Mouse (Mus musculus): ENCODE measurements around the gene Wwc2.

The Wwc2 gene

GRCm38 (mm10) chr8:47781881-47782280, 208.8 kb downstream of the Wwc2 start:
- no peak for DNase-seq

GRCm38 (mm10) chr8:47779589-47779988, 211.1 kb downstream of the Wwc2 start:
- DNase-seq = no peak

DNA sequence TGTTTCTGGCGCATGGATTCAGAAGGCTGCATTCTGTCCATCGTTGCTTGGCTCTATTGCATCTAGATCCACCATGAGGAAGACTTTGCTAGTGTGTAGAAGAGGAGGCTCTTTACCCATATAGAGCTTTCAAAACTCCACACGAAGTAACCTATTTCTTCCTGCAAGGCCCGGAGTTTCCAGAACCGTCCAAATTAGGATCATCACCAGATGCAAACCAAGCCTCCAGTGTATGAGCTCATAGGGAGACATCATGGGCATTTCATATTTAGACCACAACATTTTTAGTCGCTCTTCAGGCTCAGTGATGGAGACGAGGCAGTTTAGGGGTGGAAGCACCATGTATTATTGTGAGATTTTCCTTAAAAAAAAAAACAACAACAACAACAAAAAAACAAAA, 213.3 kb downstream of the Wwc2 start:
- DNase-seq = no peak
